Mouse (Mus musculus) lung, postnatal 25 days (tissue): ENCODE measurements around the gene Babam2.

Experiments used
- DNase-seq: peaks from one replicate; pipeline ENCODE4 v3.0.0; 2022; ENCODE audit warnings: low spot score

The Babam2 gene

GRCm38 (mm10) chr5:31997189-31997954, 299.9 kb downstream of the Babam2 start:
- DNase-seq, result no peak

GRCm38 (mm10) chr5:31998806-31999205, 301.3 kb downstream of the Babam2 start:
- DNase-seq, result no peak

- DNase-seq, result no peak
These were observed 302.6 kb downstream of the Babam2 start for GRCm38 (mm10) chr5:32000076-32000475.

- no peak for DNase-seq
These were observed 303.8 kb downstream of the Babam2 start for GRCm38 (mm10) chr5:32001266-32001665.

GRCm38 (mm10) chr5:32001771-32002170, 304.3 kb downstream of the Babam2 start:
- no peak for DNase-seq

GRCm38 (mm10) chr5:32008401-32008800, 310.9 kb downstream of the Babam2 start:
- no peak for DNase-seq

- no peak for DNase-seq
These were observed 312.6 kb downstream of the Babam2 start for GRCm38 (mm10) chr5:32010056-32010455.

- DNase-seq, result no peak
These were observed 315.6 kb downstream of the Babam2 start for GRCm38 (mm10) chr5:32013053-32013452.

GRCm38 (mm10) chr5:32014786-32015185, 317.3 kb downstream of the Babam2 start:
- no peak for DNase-seq

GRCm38 (mm10) chr5:32015949-32016478, 318.5 kb downstream of the Babam2 start:
- DNase-seq, result no peak

- no peak for DNase-seq
These were observed 320.2 kb downstream of the Babam2 start for GRCm38 (mm10) chr5:32017686-32018085.

GRCm38 (mm10) chr5:32018276-32018675, 320.8 kb downstream of the Babam2 start:
- no peak for DNase-seq

- no peak for DNase-seq
These were observed 332.4 kb downstream of the Babam2 start for GRCm38 (mm10) chr5:32029834-32030433.

GRCm38 (mm10) chr5:32033185-32033584, 335.7 kb downstream of the Babam2 start:
- no peak for DNase-seq

GRCm38 (mm10) chr5:32033621-32034020, 336.1 kb downstream of the Babam2 start:
- no peak for DNase-seq

GRCm38 (mm10) chr5:32034475-32035054, 337.1 kb downstream of the Babam2 start:
- DNase-seq, result peak; percentile 30

GRCm38 (mm10) chr5:32035721-32036320, 338.3 kb downstream of the Babam2 start:
- DNase-seq, result peak; percentile 47

GRCm38 (mm10) chr5:32036896-32037295, 339.4 kb downstream of the Babam2 start:
- peak; percentile 25 for DNase-seq

GRCm38 (mm10) chr5:32037546-32037945, 340.1 kb downstream of the Babam2 start:
- DNase-seq, result no peak

- no peak for DNase-seq
These were observed 341.5 kb downstream of the Babam2 start for GRCm38 (mm10) chr5:32038994-32039393.

GRCm38 (mm10) chr5:32039511-32039910, 342.0 kb downstream of the Babam2 start:
- DNase-seq, result no peak

GRCm38 (mm10) chr5:32043153-32043552, 345.7 kb downstream of the Babam2 start:
- no peak for DNase-seq

- DNase-seq, result no peak
These were observed 346.5 kb downstream of the Babam2 start for GRCm38 (mm10) chr5:32043996-32044395.
